Mouse (Mus musculus): ENCODE data around the gene Shc2. TPM values are rescaled to one million over a fixed set of nuclear protein-coding genes. Genes with fewer than 3 reads are reported as not detected.

Gene Shc2
- total RNA-seq, 2 experiments from 2014 or later: 44.7 to 49.4 TPM

DNA sequence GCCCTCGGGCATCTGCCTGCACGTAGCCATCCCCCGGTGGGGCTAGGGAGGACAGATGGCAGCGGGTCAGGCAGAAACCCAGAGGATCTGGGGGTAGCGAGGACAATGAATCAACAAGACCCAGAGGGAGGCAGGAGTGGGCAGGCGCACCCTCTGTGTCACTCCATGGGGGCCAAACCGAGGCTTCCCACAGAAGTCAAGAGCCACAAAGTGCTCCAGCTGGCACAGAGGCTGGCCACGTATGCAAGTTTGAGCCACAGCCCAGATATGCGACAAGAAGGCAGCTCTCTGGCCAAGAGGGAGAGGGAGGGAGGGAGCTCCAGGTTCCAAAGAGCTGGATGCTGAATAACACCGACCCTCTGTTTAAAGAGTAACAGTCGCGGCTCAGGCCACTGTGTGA, 13.8 kb downstream of the Shc2 start:
- no peak for DNase-seq (ENCODE audit: low spot score in 2 of 2)
- Histone ChIP-seq H3K4me3 (no peak overlapping the region), H3K27ac (no peak overlapping the region)
- TF ChIP-seq CTCF (conservative IDR thresholded peaks at IDR 0.05): no peak

DNA sequence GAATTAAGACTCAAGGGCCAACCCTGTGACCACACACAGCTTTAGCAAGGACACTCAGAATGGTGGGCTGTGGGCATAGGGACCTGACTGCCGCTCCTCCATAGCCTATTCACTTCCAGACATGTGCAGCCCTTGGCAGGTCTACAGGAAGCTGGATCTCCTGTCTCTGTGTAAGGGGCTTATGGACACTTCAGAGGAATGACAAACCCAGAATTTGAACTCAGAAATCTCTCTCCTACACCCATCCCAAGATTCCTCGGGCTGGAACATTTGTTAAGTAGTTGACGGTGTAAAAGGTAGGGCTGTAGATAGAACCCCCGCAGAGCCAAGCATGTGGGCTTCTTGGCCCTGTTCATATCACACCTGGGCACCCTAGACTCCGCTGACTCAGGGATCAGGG, 21.3 kb downstream of the Shc2 start:
- no peak for DNase-seq (ENCODE audit: low spot score in 2 of 2)
- peak overlapping the region; percentile 74 for H3K27ac ChIP-seq
- no peak overlapping the region for H3K4me3 ChIP-seq

DNA sequence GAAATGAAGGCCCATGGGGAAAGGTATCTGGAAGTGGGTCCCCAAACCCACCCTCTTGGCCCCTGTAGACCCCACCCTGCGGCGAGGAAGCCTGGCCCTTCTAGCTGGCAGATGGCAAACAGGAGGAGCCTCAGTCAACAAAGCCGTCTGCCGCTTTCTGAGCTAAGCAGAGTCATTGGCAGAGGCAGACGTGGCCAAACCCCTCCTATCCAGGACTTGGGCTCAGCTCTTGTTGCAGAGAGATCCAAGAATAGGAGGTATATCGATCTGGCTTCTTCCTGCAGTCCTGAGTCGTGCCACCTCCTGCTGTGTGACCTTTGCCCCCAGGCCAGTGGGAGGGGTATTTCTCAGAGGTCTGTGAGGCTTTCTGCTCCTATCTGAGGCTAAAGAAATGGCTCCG, 21.9 kb downstream of the Shc2 start:
- TF ChIP-seq CTCF (conservative IDR thresholded peaks at IDR 0.05): no peak
- H3K27ac ChIP-seq: peak overlapping the region; percentile 74
- no peak overlapping the region for H3K4me3 ChIP-seq
- DNase-seq (ENCODE audit: low spot score in 2 of 2): peak in 1 of 2 experiments; percentile 51

More for the DNA sequence above, 21.3 kb downstream of the Shc2 start:
- no peak for TF ChIP-seq CTCF (conservative IDR thresholded peaks at IDR 0.05)

GRCm38 (mm10) chr10:79614305-79614643, 23.4 kb downstream of the Shc2 start:
- DNase-seq (ENCODE audit: low spot score in 2 of 2): no peak

DNA sequence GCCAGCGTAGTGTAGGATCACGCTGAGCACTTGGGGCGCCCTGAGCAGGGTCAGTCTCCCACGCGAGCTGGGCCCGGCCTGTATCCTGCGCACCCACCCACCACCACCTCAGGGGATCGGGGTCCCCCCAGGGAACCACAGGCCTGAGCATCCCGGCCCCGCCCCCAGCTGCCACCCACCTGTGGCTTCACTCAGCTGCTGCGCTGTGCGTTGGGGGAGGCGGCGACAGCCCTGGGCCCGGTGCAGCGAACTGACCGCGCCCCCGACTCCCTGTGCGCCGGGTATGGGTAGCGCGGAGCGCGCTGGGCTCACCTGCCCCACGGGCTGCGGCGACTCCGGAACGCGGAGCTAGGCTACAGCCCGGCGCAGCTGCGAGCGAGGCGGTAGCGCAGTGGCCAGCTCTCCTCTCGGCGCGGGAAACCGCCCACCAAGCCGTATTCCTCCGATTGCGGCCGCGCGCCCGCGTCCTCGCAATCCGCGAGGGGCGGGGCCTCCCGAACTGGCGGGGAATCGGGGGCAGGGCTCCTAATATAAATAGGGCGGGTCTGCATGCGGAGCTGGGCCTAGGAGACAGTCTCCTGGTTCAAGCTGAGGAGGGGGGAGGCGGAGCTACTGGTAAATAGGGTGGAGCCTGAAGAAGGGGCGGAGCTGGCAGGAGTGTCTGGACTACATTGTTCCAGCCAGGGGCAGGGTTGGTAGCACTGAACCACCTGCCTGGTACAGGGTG, 24.0 kb downstream of the Shc2 start, which contains the start of gene C2cd4c:
Gene C2cd4c, minus strand, starts transcription at position 448 of the 727 bp plus-strand sequence.
- peak; percentile 70 to 78 for DNase-seq (ENCODE audit: low spot score in 2 of 2)
- Histone ChIP-seq H3K27ac (peak within 1 kb of the TSS; percentile 81), H3K4me3 (peak within 1 kb of the TSS; percentile 62)
- no peak for TF ChIP-seq CTCF (conservative IDR thresholded peaks at IDR 0.05)

More at GRCm38 (mm10) chr10:79614305-79614643, 23.4 kb downstream of the Shc2 start:
- Histone ChIP-seq H3K27ac (peak overlapping the region; percentile 81; the same call in 1 of the 2 replicates), H3K4me3 (peak overlapping the region; percentile 62)
- no peak for TF ChIP-seq CTCF (conservative IDR thresholded peaks at IDR 0.05)

GRCm38 (mm10) chr10:79612192-79613135, 25.3 kb downstream of the Shc2 start:
- peak overlapping the region; percentile 81; the same call in 1 of the 2 replicates for H3K27ac ChIP-seq
- peak overlapping the region; percentile 62 for H3K4me3 ChIP-seq
- peak; percentile 65 for TF ChIP-seq CTCF (conservative IDR thresholded peaks at IDR 0.05)
- no peak for DNase-seq (ENCODE audit: low spot score in 2 of 2)

DNA sequence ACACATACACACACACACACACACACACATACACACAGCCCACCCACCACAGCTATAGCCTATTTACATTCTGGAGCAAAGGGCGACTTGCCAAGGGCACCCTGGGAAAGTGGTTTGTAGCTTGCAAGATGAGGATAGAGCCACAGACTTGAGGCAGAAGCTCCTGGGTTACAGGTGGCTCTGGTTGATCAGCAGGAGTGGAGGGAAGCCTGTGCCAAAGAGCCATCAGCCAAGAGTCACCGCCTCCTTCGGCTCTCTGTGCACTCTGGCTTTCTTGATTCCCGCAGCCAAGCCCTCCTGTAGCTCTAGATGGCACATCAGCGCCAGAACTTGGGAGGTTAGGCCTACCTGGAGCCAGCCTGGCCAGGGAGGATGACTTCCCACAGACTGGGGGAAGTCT, 26.4 kb downstream of the Shc2 start:
- TF ChIP-seq CTCF (conservative IDR thresholded peaks at IDR 0.05): no peak
- no peak for DNase-seq (ENCODE audit: low spot score in 2 of 2)
- Histone ChIP-seq H3K4me3 (no peak overlapping the region), H3K27ac (no peak overlapping the region)

DNA sequence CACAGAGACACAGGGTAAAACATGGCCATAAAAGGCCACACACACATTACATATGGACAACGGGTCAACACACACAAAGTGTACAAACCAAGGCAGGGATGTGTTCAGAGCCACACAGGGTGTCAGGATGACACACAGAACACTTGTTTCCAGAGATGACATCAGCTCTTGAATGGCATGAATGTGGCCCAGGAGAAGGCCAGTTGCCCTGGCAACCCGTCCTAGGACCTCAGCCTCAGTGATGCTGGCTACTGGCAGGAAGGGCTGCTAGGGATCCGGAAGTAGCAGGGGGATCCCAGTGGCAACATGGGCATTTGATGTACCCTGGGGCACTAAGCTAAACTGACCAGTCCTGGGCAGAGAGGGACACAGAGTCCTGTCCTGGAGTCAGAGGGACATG, 28.4 kb downstream of the Shc2 start:
- DNase-seq (ENCODE audit: low spot score in 2 of 2): no peak
- TF ChIP-seq CTCF (conservative IDR thresholded peaks at IDR 0.05): no peak
- Histone ChIP-seq H3K4me3 (no peak overlapping the region), H3K27ac (peak overlapping the region; percentile 0; the same call in 1 of the 2 replicates)

- no peak for DNase-seq (ENCODE audit: low spot score in 2 of 2)
- Histone ChIP-seq H3K4me3 (no peak overlapping the region), H3K27ac (no peak overlapping the region)
- no peak for TF ChIP-seq CTCF (conservative IDR thresholded peaks at IDR 0.05)
Measured at GRCm38 (mm10) chr10:79607892-79608291, 29.8 kb downstream of the Shc2 start.

- H3K27ac ChIP-seq: 0 out of 2 replicates have a peak overlapping the region, but pooled peaks have one; percentile 18
- TF ChIP-seq CTCF (conservative IDR thresholded peaks at IDR 0.05): no peak
- no peak overlapping the region for H3K4me3 ChIP-seq
- no peak for DNase-seq (ENCODE audit: low spot score in 2 of 2)
Measured at GRCm38 (mm10) chr10:79606537-79606936, 31.2 kb downstream of the Shc2 start.

DNA sequence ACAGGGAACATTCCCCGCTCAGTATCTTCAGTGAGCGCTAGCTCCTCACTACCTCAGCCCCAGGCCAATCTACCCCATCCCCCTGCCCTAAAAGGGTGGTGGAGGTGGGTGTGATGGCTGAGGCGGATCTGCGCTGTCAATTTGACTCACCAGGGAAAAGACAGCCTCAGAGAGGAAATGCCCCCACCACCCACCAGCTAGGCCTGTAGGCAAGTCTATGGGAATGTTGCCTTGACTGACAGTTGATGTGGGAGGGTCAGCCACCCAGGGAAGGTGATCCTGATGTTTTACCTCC, 39.8 kb downstream of the Shc2 start:
- Histone ChIP-seq H3K4me3 (no peak overlapping the region), H3K27ac (peak overlapping the region; percentile 92)
- TF ChIP-seq CTCF (conservative IDR thresholded peaks at IDR 0.05): no peak
- no peak for DNase-seq (ENCODE audit: low spot score in 2 of 2)

GRCm38 (mm10) chr10:79597051-79597935, 40.4 kb downstream of the Shc2 start:
- Histone ChIP-seq H3K27ac (peak overlapping the region; percentile 92), H3K4me3 (no peak overlapping the region)
- no peak for TF ChIP-seq CTCF (conservative IDR thresholded peaks at IDR 0.05)
- DNase-seq (ENCODE audit: low spot score in 2 of 2): peak; percentile 68 to 74
